Mouse (Mus musculus): ENCODE measurements around the gene Slc51b.

- TF ChIP-seq CTCF (IDR thresholded peaks at IDR 0.05; ENCODE audit: extremely low read depth, insufficient read depth, low read length): no peak
- TF ChIP-seq POLR2A (IDR thresholded peaks at IDR 0.05; ENCODE audit: extremely low read depth, insufficient read depth, low read length): no peak
Observed at GRCm38 (mm10) chr9:65384276-65384675, 38.5 kb downstream of the Slc51b start.
